In genomic region chr8:109773154-109773553, GRCm38 (mm10) we compare ENCODE assay signal across 25 mouse cellular contexts. TPM values are rescaled to one million over a fixed set of nuclear protein-coding genes. Genes with fewer than 3 reads are reported as not detected.
DNase-seq lines count a peak whose midpoint lies in the region; TF ChIP-seq lines count a peak whose summit lies in the region.
"Had no signal": no experiment of that assay in that cellular context is flagged by ENCODE, and none has a peak within 500 bp of the region (broad histone marks: within the 10 kb centered on the region; RNA-seq: fewer than 3 reads in every experiment).

No protein-coding gene starts in this region.

- 0 out of 2 replicates have a peak overlapping the region, but pooled peaks have one; percentile 17 for H3K4me3 ChIP-seq in bone marrow macrophage, adult 2 months (ENCODE audit: insufficient read depth, low read length)
- H3K4me3 ChIP-seq in macrophage (ENCODE audit: inconsistent target): no peak overlapping the region
- H3K4me3 ChIP-seq: erythroblast, embryonic 14.5 days; intestine, embryonic 15.5 days; layer of hippocampus, adult 2 months; left cerebral cortex, adult 2 months; limb, embryonic 13.5 days had no signal

- peak overlapping the region; percentile 80 for H3K27ac ChIP-seq in bone marrow macrophage, adult 2 months (ENCODE audit: insufficient read depth, low read depth, low read length)
- H3K27ac ChIP-seq in macrophage: peak overlapping the region; percentile 57
- H3K27ac ChIP-seq: intestine, embryonic 15.5 days; layer of hippocampus, adult 2 months; left cerebral cortex, adult 2 months; limb, embryonic 13.5 days had no signal

- no peak for TF ChIP-seq POLR2A in bone marrow macrophage, adult 2 months (IDR thresholded peaks at IDR 0.05; ENCODE audit: borderline replicate concordance, low read depth, low read length)

- H3K36me3 ChIP-seq in macrophage (ENCODE audit: inconsistent target): no peaks in the 10 kb centered on the region
- H3K36me3 ChIP-seq: intestine, embryonic 15.5 days; limb, embryonic 13.5 days had no signal

- 0% methylated on average over 3 of the region's 3 CpGs for WGBS in macrophage (ENCODE audit: missing documents)

- H3K4me1 ChIP-seq in bone marrow macrophage, adult 2 months (ENCODE audit: control insufficient read depth, insufficient read depth, low read length): peaks cover 23% of the 10 kb centered on the region
- H3K4me1 ChIP-seq: intestine, embryonic 15.5 days; limb, embryonic 13.5 days had no signal

- no peaks in the 10 kb centered on the region for H3K79me2 ChIP-seq in macrophage (ENCODE audit: inconsistent target)

- no peak for TF ChIP-seq CTCF in bone marrow macrophage, adult 2 months (IDR thresholded peaks at IDR 0.05; ENCODE audit: low read depth, low read length)

- peak; percentile 36 for DNase-seq in adrenal gland, adult 2 months
- DNase-seq in adrenal gland, postnatal 4 days (ENCODE audit: low spot score in 2 of 2): no peak
- peak; percentile 67 for DNase-seq in 416B (ENCODE audit: low read depth)
- no peak for DNase-seq in lung, adult 18-20 months
- no peak for DNase-seq in left cerebral cortex, postnatal 25 days (ENCODE audit: low spot score in 2 of 2)
- DNase-seq: B cell, adult 2 months; cerebellum, adult 18-20 months; cerebellum, postnatal 14 days; forebrain, postnatal 0 days; gastrocnemius, postnatal 10 days; heart, postnatal 14 days; kidney, adult 2 months; kidney, postnatal 36 days; liver, postnatal 0 days; lung, postnatal 4 days; right cerebral cortex, postnatal 25 days; thymus, adult 18-20 months; thymus, postnatal 25 days had no signal

- intact Hi-C loops in left cerebral cortex, postnatal 25 days (cut with DNase I): no loop called here

RNA-seq across cellular contexts. Expression of gene Ap1g1, which starts 5.2 kb away (rescaled TPM):
- 10 to 100 TPM; 76.3 to 91.7 TPM for total RNA-seq in adrenal gland, adult 2 months (2021)
- 11.1 and 17.1 TPM in 2 replicates for polyA plus RNA-seq in adrenal gland, adult 2 months (2012; rRNA removed)
- 10 to 100 TPM; 88.5 to 90.0 TPM for total RNA-seq in adrenal gland, postnatal 4 days (2021)
- 80.9 and 91.2 TPM in 2 replicates for polyA plus RNA-seq in bone marrow macrophage, adult 2 months (2012; ENCODE audit: insufficient read depth, insufficient read length, missing spikeins)
- 100 to 1,000 TPM; 113 to 268 (median 199) TPM for total RNA-seq in macrophage (2018; cell fraction: chromatin; rRNA removed)
- 100 to 1,000 TPM in 5 of 26 experiments, 10 to 100 TPM in 21; 65.8 to 114 (median 89.7) TPM for total RNA-seq in macrophage (2018; cell fraction: cytosol; rRNA removed)
- total RNA-seq in macrophage (2018; cell fraction: nucleus; rRNA removed): 100 to 1,000 TPM in 22 of 26 experiments, 10 to 100 TPM in 4; 80.4 to 184 (median 129) TPM
- polyA plus RNA-seq in macrophage (2018): 80.1 to 112 TPM (median 80.8 TPM) in 3 replicates
- total RNA-seq in left cerebral cortex, postnatal 25 days (2021): 10 to 100 TPM; 87.0 to 96.8 TPM

RNA-seq across cellular contexts. Expression of gene Atxn1l, which starts 35.6 kb away (rescaled TPM):
- total RNA-seq in adrenal gland, adult 2 months (2021): 10 to 100 TPM; 38.5 to 45.5 TPM
- 8.8 and 9.8 TPM in 2 replicates for polyA plus RNA-seq in adrenal gland, adult 2 months (2012; rRNA removed)
- 10 to 100 TPM; 57.5 to 61.5 TPM for total RNA-seq in adrenal gland, postnatal 4 days (2021)
- polyA plus RNA-seq in bone marrow macrophage, adult 2 months (2012; ENCODE audit: insufficient read depth, insufficient read length, missing spikeins): 21.0 and 21.2 TPM in 2 replicates
- total RNA-seq in macrophage (2018; cell fraction: chromatin; rRNA removed): 10 to 100 TPM; 21.0 to 37.6 (median 30.0) TPM
- 10 to 100 TPM; 13.8 to 31.9 (median 22.2) TPM for total RNA-seq in macrophage (2018; cell fraction: cytosol; rRNA removed)
- 10 to 100 TPM; 22.5 to 41.8 (median 30.4) TPM for total RNA-seq in macrophage (2018; cell fraction: nucleus; rRNA removed)
- 15.8 to 17.7 TPM (median 17.0 TPM) in 3 replicates for polyA plus RNA-seq in macrophage (2018)
- 10 to 100 TPM; 36.9 to 38.5 TPM for total RNA-seq in left cerebral cortex, postnatal 25 days (2021)

Comparison
In these comparisons a context has a peak if more than half of its experiments do, and no peak if none do; other contexts are left out.
1. DNase-seq: peak in adrenal gland, adult 2 months (single experiment) and 416B (single experiment); none in adrenal gland, postnatal 4 days (0 of 2), lung, adult 18-20 months (0 of 2) and left cerebral cortex, postnatal 25 days (0 of 2).